Mouse (Mus musculus) forebrain, embryonic 14.5 days (tissue): ENCODE measurements around the gene Ifne. TPM values are rescaled to one million over a fixed set of nuclear protein-coding genes. Genes with fewer than 3 reads are reported as not detected.
A peak's percentile ranks its signal among the peaks of the same experiment; 100 is the strongest.

Experiments used
- ATAC-seq: fragments of 200-750 bp; cut with Nextera tagmentation; 2 replicates; pipeline ENCODE4 v1.8.0; 2017; ENCODE audit warnings: mild to moderate bottlenecking, moderate library complexity
- DNase-seq: peaks from one replicate; pipeline ENCODE4 v3.0.0-alpha.2; 2015; ENCODE audit warnings: low spot score
- H3K27ac ChIP-seq: fragments of 300-500 bp; sonication (generic); 2 replicates; pipeline ENCODE4 v1.5.1; 2014; ENCODE audit warnings: low read depth, mild to moderate bottlenecking, control low read depth, low read length, moderate library complexity
- H3K27me3 ChIP-seq: fragments of 300-500 bp; sonication (generic); replicated peaks from 2 replicates; pipeline ENCODE4 v1.6.1; 2014; ENCODE audit warnings: low read length, control low read depth, mixed read lengths; ENCODE audit not compliant: control insufficient read depth, insufficient read depth
- H3K36me3 ChIP-seq: fragments of 300-500 bp; sonication (generic); 2 replicates; pipeline ENCODE4 v1.6.1; 2014; ENCODE audit warnings: low read length, control low read depth; ENCODE audit not compliant: control insufficient read depth, insufficient read depth
- H3K4me1 ChIP-seq: fragments of 300-500 bp; sonication (generic); 2 replicates; pipeline ENCODE4 v1.6.1; 2014; ENCODE audit warnings: antibody characterized with exemption, low read length, control low read depth; ENCODE audit not compliant: control insufficient read depth, insufficient read depth
- H3K4me2 ChIP-seq: fragments of 300-500 bp; sonication (generic); 2 replicates; pipeline ENCODE4 v1.6.1; 2014; ENCODE audit warnings: mild to moderate bottlenecking, control low read depth, low read length
- H3K4me3 ChIP-seq: fragments of 300-500 bp; sonication (generic); 2 replicates; pipeline ENCODE4 v1.5.1; 2014; ENCODE audit warnings: low read depth, low read length, control low read depth
- H3K9ac ChIP-seq: fragments of 300-500 bp; sonication (generic); 2 replicates; pipeline ENCODE4 v1.6.1; 2014; ENCODE audit warnings: mild to moderate bottlenecking, low read length, control low read depth, moderate library complexity
- H3K9me3 ChIP-seq: fragments of 300-500 bp; sonication (generic); replicated peaks from 2 replicates; pipeline ENCODE4 v1.6.1; 2016; ENCODE audit warnings: low read length, control low read depth, mixed read lengths; ENCODE audit not compliant: control insufficient read depth
- WGBS: fragments of 180-500 bp; shearing (Covaris S2); extraction: QIAGEN DNeasy Blood & Tissue Kit; methylation state at CpG from one replicate; pipeline ENCODE4 v1.1.7; 2014; 5-methylcytosine and 5-hydroxymethylcytosine counted together
- polyA plus RNA-seq: library from polyadenylated mRNA; unstranded; fragments of >200 nt; fragmentation: Nextera tagmentation; extraction: Ambion mirVana; gene quantifications from 2 replicates; pipeline ENCODE4 v1.2.1, GENCODE M21; 2014

Ifne gene
- polyA plus RNA-seq, 1 experiment from 2014 or later = not detected

GRCm38 (mm10) chr4:88875435-88876095 lies 4.4 kb downstream of the Ifne start:
- H3K27ac ChIP-seq = no peak overlapping the region
- H3K36me3 ChIP-seq = no peaks in the 10 kb centered on the region
- H3K27me3 ChIP-seq = no peaks in the 10 kb centered on the region
- no peaks in the 10 kb centered on the region for H3K9me3 ChIP-seq
- no peak overlapping the region for H3K9ac ChIP-seq
- no peak overlapping the region for H3K4me3 ChIP-seq
- no peak overlapping the region for H3K4me2 ChIP-seq
- no peaks in the 10 kb centered on the region for H3K4me1 ChIP-seq
- DNase-seq = no peak
- no peak for ATAC-seq
- 74% methylated on average over 4 of the region's 4 CpGs for WGBS

GRCm38 (mm10) chr4:88872691-88873090 lies 7.3 kb downstream of the Ifne start:
- Histone ChIP-seq H3K4me2 (no peak overlapping the region), H3K4me3 (no peak overlapping the region), H3K4me1 (no peaks in the 10 kb centered on the region), H3K27ac (no peak overlapping the region), H3K9me3 (no peaks in the 10 kb centered on the region), H3K27me3 (no peaks in the 10 kb centered on the region), H3K9ac (no peak overlapping the region), H3K36me3 (no peaks in the 10 kb centered on the region)
- peak; percentile 78 for DNase-seq
- ATAC-seq = no peak
- 0% methylated on average over 2 of the region's 2 CpGs for WGBS

- no peak overlapping the region for H3K27ac ChIP-seq
- ATAC-seq = peak; percentile 79
Observed at GRCm38 (mm10) chr4:88867926-88868911, 11.8 kb downstream of the Ifne start.

GRCm38 (mm10) chr4:88867366-88867925 lies 12.6 kb downstream of the Ifne start:
- DNase-seq = peak; percentile 81

More at GRCm38 (mm10) chr4:88867926-88868911, 11.8 kb downstream of the Ifne start:
- Histone ChIP-seq H3K27me3 (no peaks in the 10 kb centered on the region), H3K9ac (peak overlapping the region; percentile 59), H3K36me3 (no peaks in the 10 kb centered on the region), H3K4me1 (no peaks in the 10 kb centered on the region), H3K4me2 (peak overlapping the region; percentile 62), H3K4me3 (peak overlapping the region; percentile 45), H3K9me3 (no peaks in the 10 kb centered on the region)
- 7% methylated on average over 30 of the region's 31 CpGs for WGBS
- DNase-seq = peak; percentile 67

GRCm38 (mm10) chr4:88865011-88865569 lies 14.9 kb downstream of the Ifne start:
- Histone ChIP-seq H3K9ac (no peak overlapping the region), H3K4me2 (no peak overlapping the region), H3K27ac (no peak overlapping the region), H3K27me3 (no peaks in the 10 kb centered on the region), H3K9me3 (no peaks in the 10 kb centered on the region), H3K4me3 (no peak overlapping the region), H3K4me1 (no peaks in the 10 kb centered on the region), H3K36me3 (no peaks in the 10 kb centered on the region)
- no peak for DNase-seq
- WGBS = 68% methylated on average over 6 of the region's 6 CpGs
- no peak for ATAC-seq

More at GRCm38 (mm10) chr4:88867366-88867925, 12.6 kb downstream of the Ifne start:
- no peaks in the 10 kb centered on the region for H3K36me3 ChIP-seq
- H3K4me2 ChIP-seq = peak overlapping the region; percentile 62
- H3K9ac ChIP-seq = peak overlapping the region; percentile 59
- no peak overlapping the region for H3K27ac ChIP-seq
- WGBS = 0% methylated on average over 8 of the region's 8 CpGs
- no peaks in the 10 kb centered on the region for H3K4me1 ChIP-seq
- H3K4me3 ChIP-seq = peak overlapping the region; percentile 45
- H3K27me3 ChIP-seq = no peaks in the 10 kb centered on the region
- ATAC-seq = peak; percentile 74
- H3K9me3 ChIP-seq = no peaks in the 10 kb centered on the region

- 76% methylated on average over 9 of the region's 9 CpGs for WGBS
Observed at GRCm38 (mm10) chr4:88864599-88864998, 15.4 kb downstream of the Ifne start.

GRCm38 (mm10) chr4:88863309-88863708 lies 16.7 kb downstream of the Ifne start:
- no peaks in the 10 kb centered on the region for H3K27me3 ChIP-seq
- H3K36me3 ChIP-seq = no peaks in the 10 kb centered on the region
- no peak overlapping the region for H3K9ac ChIP-seq
- WGBS = 3% methylated on average over 7 of the region's 7 CpGs
- no peak overlapping the region for H3K27ac ChIP-seq
- DNase-seq (no peak), ATAC-seq (no peak)
- H3K4me3 ChIP-seq = no peak overlapping the region
- no peaks in the 10 kb centered on the region for H3K4me1 ChIP-seq
- H3K4me2 ChIP-seq = no peak overlapping the region
- no peaks in the 10 kb centered on the region for H3K9me3 ChIP-seq

More at GRCm38 (mm10) chr4:88864599-88864998, 15.4 kb downstream of the Ifne start:
- no peak for DNase-seq
- Histone ChIP-seq H3K4me2 (no peak overlapping the region), H3K9ac (no peak overlapping the region), H3K4me3 (no peak overlapping the region), H3K4me1 (no peaks in the 10 kb centered on the region), H3K27ac (no peak overlapping the region), H3K27me3 (no peaks in the 10 kb centered on the region), H3K9me3 (no peaks in the 10 kb centered on the region), H3K36me3 (no peaks in the 10 kb centered on the region)
- no peak for ATAC-seq

- no peak overlapping the region for H3K4me3 ChIP-seq
- no peaks in the 10 kb centered on the region for H3K27me3 ChIP-seq
- no peak overlapping the region for H3K4me2 ChIP-seq
- ATAC-seq (no peak), DNase-seq (no peak)
- H3K9ac ChIP-seq = no peak overlapping the region
- no peaks in the 10 kb centered on the region for H3K36me3 ChIP-seq
- H3K4me1 ChIP-seq = no peaks in the 10 kb centered on the region
- H3K9me3 ChIP-seq = no peaks in the 10 kb centered on the region
- no peak overlapping the region for H3K27ac ChIP-seq
Observed at GRCm38 (mm10) chr4:88859214-88859613, 20.8 kb downstream of the Ifne start.
